Mouse (Mus musculus) MEL (cell line): Measurements from ENCODE around the gene Wipf3.

Experiments
- CHD1 ChIP-seq: IDR thresholded peaks from 2 replicates; pipeline ENCODE4 v1.6.1; 2012; ENCODE audit warnings: low read depth, mild to moderate bottlenecking, inconsistent platforms, low read length, improper control_type of control experiment
- GATA1 ChIP-seq: IDR thresholded peaks from 2 replicates; pipeline ENCODE4 v1.6.1; 2011; ENCODE audit warnings: low read depth, low read length, improper control_type of control experiment
- JUND ChIP-seq: IDR thresholded peaks from 2 replicates; pipeline ENCODE4 v1.6.1; 2011; ENCODE audit warnings: low read depth, mild to moderate bottlenecking, improper control_type of control experiment, low read length
- MEF2A ChIP-seq: IDR thresholded peaks from 2 replicates; pipeline ENCODE4 v1.6.1; 2014; ENCODE audit warnings: low read depth, mild to moderate bottlenecking, inconsistent platforms, low read length, improper control_type of control experiment; ENCODE audit not compliant: poor library complexity, insufficient replicate concordance, severe bottlenecking; ENCODE audit errors: extremely low read depth
- MXI1 ChIP-seq: IDR thresholded peaks from 2 replicates; pipeline ENCODE4 v1.6.1; 2011; ENCODE audit warnings: mild to moderate bottlenecking, low read depth, low read length, improper control_type of control experiment
- POLR2A ChIP-seq, 2 experiments: IDR thresholded peaks; 2 replicates each; pipeline ENCODE4 v1.6.1; 2011 to 2012; ENCODE audit warnings: low read length in 2 of 2, mild to moderate bottlenecking in 2 of 2, control low read depth in 1 of 2, improper control_type of control experiment in 1 of 2, low read depth in 1 of 2, moderate library complexity in 1 of 2; ENCODE audit not compliant: control insufficient read depth in 1 of 2, insufficient read depth in 1 of 2, poor library complexity in 1 of 2
- POLR2AphosphoS2 ChIP-seq: IDR thresholded peaks from 2 replicates; pipeline ENCODE4 v1.6.1; 2011; ENCODE audit warnings: low read length, improper control_type of control experiment
- ZC3H11A ChIP-seq: IDR thresholded peaks from 2 replicates; pipeline ENCODE4 v1.6.1; 2012; ENCODE audit warnings: low read depth, mild to moderate bottlenecking, inconsistent platforms, low read length, improper control_type of control experiment
- ZKSCAN1 ChIP-seq: IDR thresholded peaks from 2 replicates; pipeline ENCODE4 v1.6.1; 2012; ENCODE audit warnings: low read depth, mild to moderate bottlenecking, inconsistent platforms, low read length, improper control_type of control experiment, moderate library complexity

DNA sequence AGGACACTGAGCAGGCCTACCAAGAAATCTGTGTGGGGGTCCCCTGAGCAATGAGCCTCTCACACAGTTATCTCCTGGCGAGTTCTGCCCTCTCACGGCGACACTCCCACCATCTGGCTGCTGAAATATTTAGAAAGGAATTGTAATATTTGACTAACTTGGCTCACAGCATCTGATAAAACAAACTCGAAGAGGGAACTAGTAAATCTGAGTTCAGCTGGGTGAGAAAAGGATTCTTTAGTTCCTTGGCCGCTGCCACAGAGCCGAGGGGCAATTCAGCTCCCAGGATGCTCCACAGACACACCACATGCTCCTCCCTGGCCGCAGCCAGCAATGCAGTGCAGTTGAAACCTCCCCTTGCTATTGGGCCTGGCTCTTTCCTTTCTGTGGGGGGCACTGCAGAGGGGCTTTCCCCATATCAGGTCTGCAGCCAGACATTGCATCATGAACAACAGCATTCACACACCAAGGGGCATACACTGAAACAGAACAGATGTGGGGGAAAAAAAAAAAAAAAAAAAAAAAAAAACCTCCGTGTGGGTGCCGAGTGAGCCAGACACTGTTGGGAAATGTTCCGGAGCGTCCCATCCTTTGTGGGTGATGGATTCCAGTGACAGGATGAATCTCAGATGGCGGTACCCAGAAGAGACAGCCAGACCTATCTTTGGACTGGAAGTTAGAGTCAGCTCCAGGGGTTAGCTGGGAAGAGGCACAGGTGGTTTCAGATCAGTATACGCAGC is 3.6 kb downstream of the Wipf3 start:
- TF ChIP-seq MEF2A: no peak
- no peak for TF ChIP-seq ZKSCAN1
- no peak for TF ChIP-seq POLR2A (IDR thresholded peaks at IDR 0.05; ENCODE audit: control insufficient read depth in 1 of 2, insufficient read depth in 1 of 2, low read depth in 1 of 2, low read length in 2 of 2, poor library complexity in 1 of 2)
- no peak for TF ChIP-seq POLR2AphosphoS2
- TF ChIP-seq GATA1: no peak
- TF ChIP-seq JUND: no peak
- TF ChIP-seq ZC3H11A: no peak
- no peak for TF ChIP-seq MXI1
- no peak for TF ChIP-seq CHD1
